Comparison of ENCODE assay signal across 8 mouse cellular contexts in the genomic region with DNA sequence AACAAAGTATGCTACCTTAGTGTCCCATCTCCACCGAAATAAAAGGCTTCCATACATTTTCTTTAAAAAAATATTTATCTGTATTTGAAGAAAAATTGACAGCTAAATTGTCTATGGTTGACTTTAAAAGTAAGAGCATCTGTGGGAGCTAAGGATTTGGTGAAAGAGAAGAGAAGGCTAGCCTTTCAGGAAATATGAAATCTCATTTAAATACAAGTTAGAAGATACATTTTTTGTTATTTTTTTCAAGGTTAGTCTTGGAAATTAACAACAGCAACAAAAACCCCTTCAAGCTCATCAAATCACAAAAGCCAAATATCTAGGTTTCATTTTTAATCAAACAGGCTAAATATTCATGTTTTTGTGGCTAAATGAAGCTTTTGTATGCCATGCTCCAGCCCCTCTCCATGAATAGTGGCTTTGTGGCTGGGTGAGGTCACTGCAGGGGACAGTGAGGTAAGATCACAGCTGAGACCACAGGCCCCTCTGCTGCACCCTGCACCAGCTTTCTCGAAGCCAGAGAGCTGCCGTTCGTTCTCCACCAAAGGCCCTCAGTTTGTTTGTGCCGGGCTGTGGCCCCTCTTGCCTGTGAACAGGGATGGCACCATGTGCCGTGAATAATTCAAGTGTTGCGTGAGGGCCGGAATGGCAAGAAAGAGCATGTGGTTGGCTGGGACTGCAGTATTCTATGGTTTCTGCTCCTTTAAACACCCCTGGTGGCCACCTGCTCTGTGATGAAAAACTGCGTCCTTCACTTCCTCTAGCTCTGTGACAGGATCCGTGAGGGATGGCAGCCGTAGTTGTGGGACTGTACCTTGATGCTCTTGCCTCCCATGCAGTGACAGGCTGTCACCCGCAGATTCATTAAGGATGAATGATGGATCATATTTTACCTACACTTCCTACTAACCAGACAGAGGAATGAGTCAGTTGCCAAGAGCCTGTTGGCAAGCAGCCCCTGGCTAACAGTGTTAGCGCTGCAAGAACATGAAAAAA.
DNase-seq lines count a peak whose midpoint lies in the region; ATAC-seq and TF ChIP-seq lines count a peak whose summit lies in the region.

No protein-coding gene starts in this region.

- H3K9ac ChIP-seq in embryonic facial prominence, embryonic 12.5 days: no peak overlapping the region
- H3K9ac ChIP-seq in forebrain, embryonic 15.5 days (replicated peaks): no peak overlapping the region
- H3K9ac ChIP-seq in liver, postnatal 0 days (replicated peaks): no peak overlapping the region

- no peak for TF ChIP-seq CTCF in liver, postnatal 0 days (IDR thresholded peaks at IDR 0.05; ENCODE audit: low read depth)

- WGBS in embryonic facial prominence, embryonic 12.5 days: 70% methylated on average over 13 of the region's 13 CpGs
- WGBS in embryonic facial prominence, embryonic 10.5 days: 81% methylated on average over 13 of the region's 13 CpGs
- 33% methylated on average over 13 of the region's 13 CpGs for WGBS in forebrain, embryonic 15.5 days
- WGBS in liver, postnatal 0 days (ENCODE audit: insufficient replicate concordance): 78% methylated on average over 13 of the region's 13 CpGs

- H3K4me2 ChIP-seq in embryonic facial prominence, embryonic 12.5 days (replicated peaks): no peak overlapping the region
- H3K4me2 ChIP-seq in forebrain, embryonic 15.5 days (replicated peaks): peak overlapping the region; percentile 16; the same call in 1 of the 2 replicates
- no peak overlapping the region for H3K4me2 ChIP-seq in liver, postnatal 0 days (ENCODE audit: low read depth, low read length)

- H3K4me3 ChIP-seq in embryonic facial prominence, embryonic 12.5 days: no peak overlapping the region
- H3K4me3 ChIP-seq in embryonic facial prominence, embryonic 10.5 days: no peak overlapping the region
- no peak overlapping the region for H3K4me3 ChIP-seq in forebrain, embryonic 15.5 days
- no peak overlapping the region for H3K4me3 ChIP-seq in liver, postnatal 0 days (ENCODE audit: low read depth, low read length)

- no peaks in the 10 kb centered on the region for H3K27me3 ChIP-seq in embryonic facial prominence, embryonic 12.5 days
- H3K27me3 ChIP-seq in embryonic facial prominence, embryonic 10.5 days (replicated peaks; ENCODE audit: low read depth, poor library complexity, severe bottlenecking): no peaks in the 10 kb centered on the region
- H3K27me3 ChIP-seq in forebrain, embryonic 15.5 days: no peaks in the 10 kb centered on the region
- H3K27me3 ChIP-seq in liver, postnatal 0 days (ENCODE audit: insufficient read depth, low read length): 0 out of 2 replicates have a peak, but pooled peaks cover 2% of the 10 kb centered on the region

- intact Hi-C loops in left cerebral cortex, postnatal 4 days (cut with DNase I): no loop called here

- no peak for TF ChIP-seq EP300 in liver, postnatal 0 days (IDR thresholded peaks at IDR 0.05; ENCODE audit: low read depth)

- ATAC-seq in embryonic facial prominence, embryonic 12.5 days (ENCODE audit: insufficient number of reproducible peaks, insufficient read depth, low FRiP score, low TSS enrichment): no peak
- peak; percentile 55 for ATAC-seq in forebrain, embryonic 15.5 days (replicated peaks)
- ATAC-seq in liver, postnatal 0 days: no peak

- H3K27ac ChIP-seq in embryonic facial prominence, embryonic 12.5 days: peak overlapping the region; percentile 36; the same call in 1 of the 2 replicates
- H3K27ac ChIP-seq in embryonic facial prominence, embryonic 10.5 days (replicated peaks): no peak overlapping the region
- H3K27ac ChIP-seq in forebrain, embryonic 15.5 days (replicated peaks): peak overlapping the region; percentile 66
- H3K27ac ChIP-seq in liver, postnatal 0 days (ENCODE audit: low read depth): no peak overlapping the region

- H3K4me1 ChIP-seq in embryonic facial prominence, embryonic 12.5 days: peaks cover 19% of the 10 kb centered on the region
- peaks cover 22% of the 10 kb centered on the region for H3K4me1 ChIP-seq in embryonic facial prominence, embryonic 10.5 days
- peaks cover 29% of the 10 kb centered on the region for H3K4me1 ChIP-seq in forebrain, embryonic 15.5 days
- H3K4me1 ChIP-seq in liver, postnatal 0 days (ENCODE audit: insufficient read depth): no peaks in the 10 kb centered on the region

- DNase-seq in embryonic facial prominence, embryonic 10.5 days (ENCODE audit: low spot score): no peak
- peak; percentile 62 for DNase-seq in Muller cell, postnatal 12 days (ENCODE audit: inconsistent ontology term)
- peak; percentile 47 for DNase-seq in left cerebral cortex, postnatal 4 days
- no peak for DNase-seq in urinary bladder, postnatal 25 days (ENCODE audit: low spot score)
- DNase-seq in liver: no peak
- no peak for DNase-seq in liver, postnatal 0 days

- no peaks in the 10 kb centered on the region for H3K9me3 ChIP-seq in embryonic facial prominence, embryonic 12.5 days
- no peaks in the 10 kb centered on the region for H3K9me3 ChIP-seq in embryonic facial prominence, embryonic 10.5 days
- no peaks in the 10 kb centered on the region for H3K9me3 ChIP-seq in forebrain, embryonic 15.5 days
- no peaks in the 10 kb centered on the region for H3K9me3 ChIP-seq in liver, postnatal 0 days (ENCODE audit: low read length)

- H3K36me3 ChIP-seq in embryonic facial prominence, embryonic 12.5 days: no peaks in the 10 kb centered on the region
- no peaks in the 10 kb centered on the region for H3K36me3 ChIP-seq in embryonic facial prominence, embryonic 10.5 days (replicated peaks)
- H3K36me3 ChIP-seq in forebrain, embryonic 15.5 days: no peaks in the 10 kb centered on the region
- no peaks in the 10 kb centered on the region for H3K36me3 ChIP-seq in liver, postnatal 0 days (replicated peaks; ENCODE audit: insufficient read depth, low read length)

Comparison
In these comparisons a context has a peak if more than half of its experiments do, and no peak if none do; other contexts are left out.
1. H3K27ac ChIP-seq: peak in embryonic facial prominence, embryonic 12.5 days (single experiment) and forebrain, embryonic 15.5 days (single experiment); none in embryonic facial prominence, embryonic 10.5 days (single experiment) and liver, postnatal 0 days (single experiment).
2. DNase-seq: peak in Muller cell, postnatal 12 days (single experiment) and left cerebral cortex, postnatal 4 days (single experiment); none in embryonic facial prominence, embryonic 10.5 days (single experiment), urinary bladder, postnatal 25 days (single experiment), liver (single experiment) and liver, postnatal 0 days (single experiment).